Mouse (Mus musculus): ENCODE data around the gene Cd93. TPM values are rescaled to one million over a fixed set of nuclear protein-coding genes. Genes with fewer than 3 reads are reported as not detected.

The Cd93 gene
- total RNA-seq (2023) = 9.3 to 12.5 TPM (median 9.8 TPM) in 4 replicates

GRCm38 (mm10) chr2:148443249-148443958 is at the start of gene Cd93:
Gene Cd93 (minus strand): TSS chr2:148443563.

GRCm38 (mm10) chr2:148407870-148408760 is 35.2 kb downstream of the Cd93 start, which contains the start of gene Thbd:
Gene Thbd (minus strand): TSS chr2:148408188.

GRCm38 (mm10) chr2:148395131-148396051 is 48.0 kb downstream of the Cd93 start, which contains the start of gene Sstr4:
Gene Sstr4 (plus strand): TSS chr2:148395344.

Other genes with a start within 250 kb of the Cd93 start
- gene Sstr4, start 48.2 kb downstream of the Cd93 start, total RNA-seq (2023) = not detected in 4 replicates
- 0.94 to 2.0 TPM (median 1.2 TPM) in 4 replicates for gene Thbd, start 35.4 kb downstream of the Cd93 start, total RNA-seq (2023)
- gene Nxt1, start 229.0 kb upstream of the Cd93 start, total RNA-seq (2023) = 9.6 to 12.9 TPM (median 11.8 TPM) in 4 replicates
- gene Gzf1, start 237.5 kb upstream of the Cd93 start, total RNA-seq (2023) = 8.5 to 9.2 TPM (median 9.0 TPM) in 4 replicates